Mouse (Mus musculus): ENCODE measurements at regions not wholly inside any gene's neighbourhood (a gene's known extent, or its start where the extent isn't known, plus 50 kb on each side); places are given as distances from the start of the nearest gene placed in this dataset.

GRCm38 (mm10) chr2:134419581-134419980 lies 134.6 kb downstream of the Hao1 start:
- no peaks in the 10 kb centered on the region for H3K27me3 ChIP-seq (replicated peaks)
- H3K4me3 ChIP-seq (replicated peaks), result no peak overlapping the region
- H3K4me1 ChIP-seq, result no peaks in the 10 kb centered on the region
- H3K36me3 ChIP-seq (replicated peaks; ENCODE audit: low read length), result no peaks in the 10 kb centered on the region
- H3K9me3 ChIP-seq, result no peaks in the 10 kb centered on the region
- no peak for TF ChIP-seq FLI1 (IDR thresholded peaks at IDR 0.05; ENCODE audit: low read length)

GRCm38 (mm10) chr2:134399564-134399963 lies 154.6 kb downstream of the Hao1 start:
- Histone ChIP-seq H3K36me3 (replicated peaks; ENCODE audit: low read length) (no peaks in the 10 kb centered on the region), H3K27me3 (replicated peaks) (no peaks in the 10 kb centered on the region), H3K4me3 (replicated peaks) (no peak overlapping the region), H3K9me3 (no peaks in the 10 kb centered on the region), H3K4me1 (no peaks in the 10 kb centered on the region; the same call in 1 of the 2 replicates)
- TF ChIP-seq FLI1 (IDR thresholded peaks at IDR 0.05; ENCODE audit: low read length) (no peak), GATA1 (IDR thresholded peaks at IDR 0.05; ENCODE audit: borderline replicate concordance, low read length) (no peak)

GRCm38 (mm10) chr2:134393421-134393820 lies 160.7 kb downstream of the Hao1 start:
- TF ChIP-seq FLI1 (IDR thresholded peaks at IDR 0.05; ENCODE audit: low read length) (no peak), GATA1 (IDR thresholded peaks at IDR 0.05; ENCODE audit: borderline replicate concordance, low read length) (no peak)
- Histone ChIP-seq H3K36me3 (replicated peaks; ENCODE audit: low read length) (no peaks in the 10 kb centered on the region), H3K9me3 (no peaks in the 10 kb centered on the region), H3K27me3 (replicated peaks) (no peaks in the 10 kb centered on the region), H3K4me3 (replicated peaks) (no peak overlapping the region), H3K4me1 (peaks cover 4% of the 10 kb centered on the region; the same call in 1 of the 2 replicates)

GRCm38 (mm10) chr2:134375116-134375515 lies 179.1 kb downstream of the Hao1 start:
- H3K9me3 ChIP-seq, result no peaks in the 10 kb centered on the region
- H3K4me3 ChIP-seq (replicated peaks), result no peak overlapping the region
- no peaks in the 10 kb centered on the region for H3K36me3 ChIP-seq (replicated peaks; ENCODE audit: low read length)
- H3K27me3 ChIP-seq (replicated peaks), result no peaks in the 10 kb centered on the region
- H3K4me1 ChIP-seq, result no peaks in the 10 kb centered on the region
- no peak for TF ChIP-seq FLI1 (IDR thresholded peaks at IDR 0.05; ENCODE audit: low read length)
- no peak for TF ChIP-seq GATA1 (IDR thresholded peaks at IDR 0.05; ENCODE audit: borderline replicate concordance, low read length)

GRCm38 (mm10) chr2:134350894-134351501 lies 203.2 kb downstream of the Hao1 start:
- TF ChIP-seq FLI1 (IDR thresholded peaks at IDR 0.05; ENCODE audit: low read length) (no peak), GATA1 (IDR thresholded peaks at IDR 0.05; ENCODE audit: borderline replicate concordance, low read length) (no peak)
- Histone ChIP-seq H3K4me3 (replicated peaks) (no peak overlapping the region), H3K9me3 (no peaks in the 10 kb centered on the region), H3K4me1 (no peaks in the 10 kb centered on the region; the same call in 1 of the 2 replicates), H3K27me3 (replicated peaks) (no peaks in the 10 kb centered on the region), H3K36me3 (replicated peaks; ENCODE audit: low read length) (no peaks in the 10 kb centered on the region)

- Histone ChIP-seq H3K4me3 (replicated peaks) (no peak overlapping the region), H3K9me3 (no peaks in the 10 kb centered on the region), H3K36me3 (replicated peaks; ENCODE audit: low read length) (no peaks in the 10 kb centered on the region), H3K4me1 (no peaks in the 10 kb centered on the region; the same call in 1 of the 2 replicates), H3K27me3 (replicated peaks) (no peaks in the 10 kb centered on the region)
- TF ChIP-seq FLI1 (IDR thresholded peaks at IDR 0.05; ENCODE audit: low read length), result no peak
- no peak for TF ChIP-seq GATA1 (IDR thresholded peaks at IDR 0.05; ENCODE audit: borderline replicate concordance, low read length)
These were observed 203.7 kb downstream of the Hao1 start for GRCm38 (mm10) chr2:134350442-134350841.

GRCm38 (mm10) chr2:134342515-134343140 lies 211.5 kb downstream of the Hao1 start:
- peaks cover 26% of the 10 kb centered on the region; the same call in 1 of the 2 replicates for H3K4me1 ChIP-seq
- H3K36me3 ChIP-seq (replicated peaks; ENCODE audit: low read length), result no peaks in the 10 kb centered on the region
- TF ChIP-seq GATA1 (IDR thresholded peaks at IDR 0.05; ENCODE audit: borderline replicate concordance, low read length) (no peak), FLI1 (IDR thresholded peaks at IDR 0.05; ENCODE audit: low read length) (no peak)
- H3K9me3 ChIP-seq, result no peaks in the 10 kb centered on the region
- H3K27me3 ChIP-seq (replicated peaks), result no peaks in the 10 kb centered on the region
- peak overlapping the region; percentile 47 for H3K4me3 ChIP-seq (replicated peaks)

- Histone ChIP-seq H3K4me1 (no peaks in the 10 kb centered on the region), H3K9me3 (no peaks in the 10 kb centered on the region)
These were observed 246.1 kb downstream of the Hao1 start for GRCm38 (mm10) chr2:134308092-134308491.

GRCm38 (mm10) chr2:134290126-134290691 lies 264.0 kb downstream of the Hao1 start:
- no peak overlapping the region for H3K4me3 ChIP-seq (replicated peaks)
- H3K36me3 ChIP-seq (replicated peaks; ENCODE audit: low read length), result no peaks in the 10 kb centered on the region
- no peaks in the 10 kb centered on the region for H3K9me3 ChIP-seq
- TF ChIP-seq FLI1 (IDR thresholded peaks at IDR 0.05; ENCODE audit: low read length) (no peak), GATA1 (IDR thresholded peaks at IDR 0.05; ENCODE audit: borderline replicate concordance, low read length) (no peak)
- H3K27me3 ChIP-seq (replicated peaks), result no peaks in the 10 kb centered on the region
- no peaks in the 10 kb centered on the region for H3K4me1 ChIP-seq

More at GRCm38 (mm10) chr2:134308092-134308491, 246.1 kb downstream of the Hao1 start:
- no peak overlapping the region for H3K4me3 ChIP-seq (replicated peaks)
- TF ChIP-seq FLI1 (IDR thresholded peaks at IDR 0.05; ENCODE audit: low read length) (no peak), GATA1 (IDR thresholded peaks at IDR 0.05; ENCODE audit: borderline replicate concordance, low read length) (no peak)
- H3K36me3 ChIP-seq (replicated peaks; ENCODE audit: low read length), result no peaks in the 10 kb centered on the region
- H3K27me3 ChIP-seq (replicated peaks), result no peaks in the 10 kb centered on the region

- Histone ChIP-seq H3K4me1 (peaks cover 5% of the 10 kb centered on the region; the same call in 1 of the 2 replicates), H3K27me3 (replicated peaks) (no peaks in the 10 kb centered on the region), H3K36me3 (replicated peaks; ENCODE audit: low read length) (no peaks in the 10 kb centered on the region), H3K4me3 (replicated peaks) (no peak overlapping the region), H3K9me3 (no peaks in the 10 kb centered on the region)
- TF ChIP-seq GATA1 (IDR thresholded peaks at IDR 0.05; ENCODE audit: borderline replicate concordance, low read length) (no peak), FLI1 (IDR thresholded peaks at IDR 0.05; ENCODE audit: low read length) (no peak)
These were observed 278.3 kb downstream of the Hao1 start for GRCm38 (mm10) chr2:134275881-134276280.
